Mouse (Mus musculus) c-Kit-negative CD71-positive TER-119-positive erythroid progenitor cells, embryonic 14.5 days (primary cell): Measurements from ENCODE around the gene Krtap24-1.

Experiments
- DNase-seq: peaks from one replicate; pipeline ENCODE4 v3.0.0-alpha.2; 2013; ENCODE audit warnings: low read depth, low spot score

Gene Krtap24-1

DNA sequence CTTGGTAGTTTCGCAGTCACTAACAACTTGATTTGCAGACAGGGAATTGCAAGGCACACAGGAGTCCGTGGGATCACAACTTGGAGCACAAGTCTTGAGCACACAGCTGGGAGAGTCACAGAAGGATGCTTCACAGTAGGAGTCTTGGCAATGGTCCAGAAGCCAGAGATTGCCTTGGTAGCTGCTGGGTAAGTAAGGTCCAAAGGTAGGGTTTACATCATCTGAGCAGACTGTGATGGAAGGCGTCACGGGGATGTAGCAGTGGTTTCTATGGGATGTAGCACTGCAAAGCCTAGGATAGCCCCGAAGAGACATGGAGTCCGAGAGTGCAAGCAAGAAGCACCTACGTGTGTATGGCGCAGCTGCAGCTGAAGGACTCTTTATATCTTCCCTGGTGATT is at the start of gene Krtap24-1:
Krtap24-1 (minus strand) TSS at position 358 of the 400 bp plus-strand sequence.
- no peak for DNase-seq

DNA sequence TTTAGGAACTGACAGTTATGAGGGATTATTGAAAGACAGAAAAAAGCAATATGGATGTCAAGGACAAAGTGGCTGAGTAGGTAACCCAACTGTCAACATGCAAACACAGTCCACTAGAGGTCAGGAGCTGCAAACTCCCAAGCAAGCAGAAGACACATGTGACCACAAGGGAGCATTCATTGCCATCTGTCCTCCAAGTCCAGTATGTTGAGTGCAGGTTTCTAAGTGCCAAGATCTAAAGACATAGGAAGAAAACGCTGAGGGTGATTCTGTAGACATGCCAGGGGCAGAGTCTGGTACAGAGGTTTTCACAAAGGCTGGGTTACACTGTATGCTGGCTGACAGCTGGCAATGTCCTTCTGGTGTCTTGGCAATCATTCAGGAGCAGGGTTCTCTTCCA is 45.3 kb upstream of the Krtap24-1 start:
- DNase-seq: no peak

DNA sequence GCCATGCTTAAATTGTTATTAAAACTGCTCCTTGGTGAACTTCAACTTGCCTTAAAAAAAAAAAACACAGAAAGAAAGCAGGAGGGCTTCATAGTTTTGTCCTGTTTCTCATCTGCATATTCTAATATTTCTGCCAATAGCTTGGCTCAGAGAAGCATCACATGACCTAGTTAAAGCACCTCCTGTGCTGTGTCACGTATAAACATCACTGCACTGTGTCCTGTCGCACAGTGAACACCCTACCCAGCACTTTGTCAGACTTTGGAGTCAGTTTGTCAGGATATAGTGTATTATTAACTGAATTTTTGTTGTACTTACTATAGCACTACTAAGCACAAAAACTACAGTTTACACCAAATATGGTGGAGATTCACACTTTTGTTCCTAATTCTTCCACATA is 39.9 kb upstream of the Krtap24-1 start:
- DNase-seq: no peak

DNA sequence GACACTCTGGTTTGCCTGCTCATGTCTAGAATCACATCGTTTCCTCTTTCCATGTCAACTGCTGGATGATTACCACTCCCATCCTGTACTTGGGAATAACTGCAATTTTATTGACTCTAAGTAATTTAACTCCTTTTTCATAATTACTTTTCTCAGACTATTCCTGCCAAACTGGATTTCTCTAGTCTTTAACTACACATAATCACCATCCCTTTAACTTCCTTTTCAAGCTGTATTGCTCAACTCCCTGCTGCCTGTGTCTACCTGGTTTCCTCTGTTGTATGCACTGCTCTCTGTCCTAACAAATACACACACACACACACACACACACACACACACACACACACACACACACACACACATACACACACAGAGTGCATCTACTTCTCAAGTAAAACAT is 39.0 kb upstream of the Krtap24-1 start:
- no peak for DNase-seq

DNA sequence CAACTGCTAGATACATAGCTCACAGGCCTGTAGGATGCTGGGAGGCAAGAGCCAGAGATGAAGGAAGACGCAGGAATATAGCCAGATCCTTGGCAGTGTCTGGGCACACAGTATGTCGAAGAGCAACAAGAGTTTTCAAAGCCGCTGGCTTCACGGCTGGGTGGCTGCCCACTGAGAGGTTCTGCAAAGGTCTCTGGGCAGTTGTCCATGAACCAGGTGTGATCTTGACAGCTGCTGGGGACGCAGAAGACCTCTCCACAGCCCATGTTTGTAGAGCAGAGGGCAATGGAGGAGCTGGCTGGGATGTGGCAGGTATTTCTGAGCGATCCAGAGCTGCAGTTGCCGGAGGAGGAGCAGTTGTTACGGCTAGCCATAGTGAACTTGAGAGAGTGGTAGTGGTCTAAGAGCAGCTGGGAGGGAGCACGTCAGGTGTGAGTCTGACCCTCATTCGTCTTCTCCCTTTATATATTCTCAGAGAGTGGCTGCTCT is 35.3 kb upstream of the Krtap24-1 start, which contains the start of gene Krtap26-1:
Krtap26-1 (minus strand) TSS at position 439 of the 489 bp plus-strand sequence.
- DNase-seq: no peak

DNA sequence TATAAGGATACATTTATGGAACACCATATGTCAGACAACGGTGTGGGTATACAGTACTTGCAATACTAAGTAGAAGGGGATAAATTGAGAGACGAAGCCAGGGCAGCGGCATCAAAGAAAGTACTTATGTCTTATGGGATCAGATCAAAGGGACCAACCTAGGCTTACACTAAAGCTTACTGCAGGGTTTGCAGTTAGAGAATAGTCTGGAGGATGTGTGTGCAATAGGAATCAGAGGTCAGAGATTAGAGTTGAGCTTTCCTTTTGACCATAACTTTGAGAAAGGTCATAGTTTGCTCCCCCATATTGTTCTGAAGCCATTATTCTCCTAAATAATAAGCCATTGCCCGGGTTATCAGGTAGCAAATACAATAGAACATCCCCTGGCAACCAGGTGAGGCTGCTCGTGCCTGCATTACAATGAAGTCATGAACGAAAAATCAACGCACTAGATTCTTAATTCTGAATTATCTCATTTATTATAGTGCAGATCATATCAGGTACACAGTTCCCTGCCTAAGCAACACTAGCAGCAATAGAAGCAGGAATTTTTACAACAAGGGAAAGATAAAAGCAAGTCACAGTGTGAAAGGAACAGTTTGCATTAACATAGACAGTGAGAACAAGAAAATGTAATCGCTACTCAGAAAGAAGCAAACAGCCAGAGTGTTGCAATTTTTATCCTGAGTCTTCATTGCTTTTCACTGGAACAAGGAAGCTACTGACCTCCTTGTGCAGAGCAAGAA is 34.5 kb upstream of the Krtap24-1 start:
- no peak for DNase-seq

DNA sequence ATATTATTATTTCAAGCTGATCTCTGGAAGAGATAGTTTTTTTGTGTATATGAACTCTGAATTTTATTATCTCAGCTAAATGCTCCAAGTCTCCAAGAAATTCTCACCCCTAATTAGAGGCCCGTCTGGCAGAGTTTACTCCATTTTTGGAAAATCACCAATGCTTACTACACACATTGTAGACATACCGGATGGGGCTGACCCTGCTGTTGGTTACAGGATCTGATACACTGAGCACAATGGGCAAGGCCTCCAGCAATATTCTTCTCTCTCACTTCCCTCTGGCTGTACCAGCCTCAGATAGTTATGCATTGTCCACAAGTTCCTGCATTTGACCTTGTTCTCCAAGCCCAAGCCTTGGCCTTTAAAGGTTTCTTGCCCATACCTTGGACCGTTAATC is 28.0 kb upstream of the Krtap24-1 start:
- no peak for DNase-seq

DNA sequence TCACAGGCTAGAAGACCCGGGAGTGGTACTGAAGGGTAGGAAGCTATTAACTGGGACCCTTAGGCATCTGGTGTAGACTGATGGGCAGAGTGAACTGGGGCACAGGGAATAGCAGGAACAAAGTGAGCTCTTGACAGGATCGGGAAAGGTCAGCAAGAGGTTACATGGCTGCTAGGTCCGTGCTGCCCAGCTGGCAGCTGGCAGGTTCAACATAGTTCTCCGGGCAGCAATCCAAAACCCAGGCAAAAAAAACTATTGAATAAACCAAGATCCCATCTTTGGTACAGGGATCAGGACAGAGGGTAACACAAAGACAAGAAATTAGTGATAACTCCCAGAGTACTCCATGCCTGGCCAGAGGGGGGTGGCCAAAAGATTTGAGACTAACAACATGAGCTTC is 23.1 kb upstream of the Krtap24-1 start:
- DNase-seq: no peak

DNA sequence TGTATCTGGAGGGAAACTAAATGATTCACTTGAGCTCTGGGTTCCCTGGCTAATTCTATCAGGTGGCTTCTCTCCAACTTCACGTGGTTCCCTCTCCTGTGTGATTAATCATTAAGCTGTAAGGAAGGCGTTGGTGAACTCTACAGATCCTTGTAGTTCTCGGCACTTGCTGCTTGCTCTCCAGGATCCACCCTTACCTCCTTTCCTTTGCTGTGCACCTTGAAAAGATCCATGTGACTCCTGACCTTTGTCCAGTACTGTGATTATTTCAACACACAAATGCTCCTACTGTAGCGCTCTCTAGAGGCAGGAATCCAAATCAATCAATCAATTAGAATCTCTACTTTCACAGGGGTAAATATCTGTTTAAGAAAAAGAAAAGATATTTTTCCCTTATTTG is 19.4 kb upstream of the Krtap24-1 start:
- no peak for DNase-seq

DNA sequence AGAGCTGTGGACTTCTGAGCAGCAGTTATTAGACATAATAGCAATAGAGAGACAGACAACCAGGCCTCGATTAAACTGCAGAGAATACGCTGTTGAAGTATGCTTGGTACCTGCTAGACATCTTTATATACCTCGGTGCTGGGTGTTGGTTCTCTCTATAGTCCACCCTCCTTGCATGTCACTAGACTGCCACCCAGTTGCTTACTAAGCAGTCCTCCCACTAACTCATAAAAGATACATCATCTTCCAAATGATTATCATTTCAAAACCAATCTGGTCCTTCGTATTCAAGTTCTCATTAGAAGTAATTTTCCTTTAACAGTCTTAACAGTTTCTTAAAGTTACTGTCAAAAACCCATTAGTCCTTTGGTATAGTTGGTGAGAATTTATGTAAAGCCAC is 15.5 kb upstream of the Krtap24-1 start, which contains the start of gene 2310079G19Rik:
2310079G19Rik (minus strand) TSS at position 101 of the 400 bp plus-strand sequence.
- no peak for DNase-seq

DNA sequence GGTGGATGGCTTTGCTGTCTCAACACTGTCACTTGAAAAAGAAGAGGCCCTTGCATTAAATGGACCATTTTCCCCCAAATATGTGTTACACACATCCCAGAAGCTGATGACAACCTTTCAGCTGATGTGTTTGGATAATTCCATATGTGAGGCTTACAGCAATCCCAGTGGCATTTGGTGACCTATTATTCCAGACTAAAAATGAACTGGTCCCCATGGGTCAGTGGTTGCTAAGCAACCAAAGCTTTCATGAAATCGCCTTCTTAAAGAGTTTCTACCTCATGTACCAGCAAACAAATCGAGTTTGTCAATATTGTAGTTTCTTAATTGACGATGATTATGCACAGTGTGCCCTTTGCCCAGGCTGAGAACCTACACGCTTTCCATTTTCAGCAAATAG is 633 bp upstream of the Krtap24-1 start:
- no peak for DNase-seq

DNA sequence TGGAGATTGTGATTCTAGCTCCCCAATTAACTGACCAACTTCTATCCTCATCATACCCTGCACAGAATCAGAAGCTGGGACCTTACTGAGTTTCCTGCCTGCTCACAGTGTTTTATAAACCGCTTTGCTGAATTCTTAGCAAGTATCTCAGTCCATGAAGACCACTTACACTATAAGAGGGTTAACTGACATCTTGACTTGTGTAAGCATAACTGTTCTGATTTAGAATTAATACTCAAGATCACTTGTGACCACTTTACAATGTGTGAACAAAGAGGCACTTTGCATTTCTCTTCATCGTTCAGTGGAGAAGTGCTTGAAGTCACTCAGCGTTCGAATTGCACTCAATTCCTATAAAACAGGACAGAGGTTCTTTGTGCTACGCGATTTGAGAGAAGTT is 7.5 kb downstream of the Krtap24-1 start:
- DNase-seq: no peak

DNA sequence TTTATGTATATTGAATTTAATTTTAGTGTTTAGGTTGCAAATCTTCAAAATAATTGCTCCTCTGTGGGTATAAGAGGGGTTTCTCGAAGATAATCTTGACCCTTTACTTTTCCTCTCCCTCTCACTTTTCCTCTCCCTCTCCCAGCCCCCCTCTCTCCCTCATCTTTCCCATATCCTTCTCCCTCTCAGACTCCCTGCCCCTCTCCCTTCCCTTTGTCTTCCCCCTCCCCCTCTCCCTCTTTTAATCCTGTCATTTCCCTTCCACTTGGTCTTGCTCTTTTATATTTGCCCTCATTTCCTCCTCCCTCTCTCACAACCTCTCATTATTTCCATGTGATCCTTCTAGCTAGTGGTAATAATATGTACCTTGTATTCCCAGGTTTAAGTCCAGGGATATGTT is 9.6 kb downstream of the Krtap24-1 start:
- no peak for DNase-seq

DNA sequence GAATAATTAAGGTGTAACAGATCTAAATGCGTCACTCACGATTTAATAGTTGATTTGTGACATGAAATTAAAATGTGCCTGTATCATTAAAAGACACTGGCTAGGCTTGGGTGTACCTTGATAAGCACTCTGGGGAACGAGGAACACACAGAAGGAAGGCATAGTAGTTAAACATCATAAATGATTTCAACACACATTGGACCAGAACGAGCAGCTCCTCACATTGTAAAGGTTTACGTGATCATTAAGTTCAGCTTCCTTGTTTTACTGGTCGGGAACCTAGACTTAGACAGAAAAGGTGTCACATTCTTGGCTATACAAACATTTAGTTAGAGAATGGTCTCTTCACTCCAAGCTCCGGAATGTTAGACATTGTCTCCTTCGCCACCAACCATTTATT is 11.8 kb downstream of the Krtap24-1 start:
- no peak for DNase-seq

DNA sequence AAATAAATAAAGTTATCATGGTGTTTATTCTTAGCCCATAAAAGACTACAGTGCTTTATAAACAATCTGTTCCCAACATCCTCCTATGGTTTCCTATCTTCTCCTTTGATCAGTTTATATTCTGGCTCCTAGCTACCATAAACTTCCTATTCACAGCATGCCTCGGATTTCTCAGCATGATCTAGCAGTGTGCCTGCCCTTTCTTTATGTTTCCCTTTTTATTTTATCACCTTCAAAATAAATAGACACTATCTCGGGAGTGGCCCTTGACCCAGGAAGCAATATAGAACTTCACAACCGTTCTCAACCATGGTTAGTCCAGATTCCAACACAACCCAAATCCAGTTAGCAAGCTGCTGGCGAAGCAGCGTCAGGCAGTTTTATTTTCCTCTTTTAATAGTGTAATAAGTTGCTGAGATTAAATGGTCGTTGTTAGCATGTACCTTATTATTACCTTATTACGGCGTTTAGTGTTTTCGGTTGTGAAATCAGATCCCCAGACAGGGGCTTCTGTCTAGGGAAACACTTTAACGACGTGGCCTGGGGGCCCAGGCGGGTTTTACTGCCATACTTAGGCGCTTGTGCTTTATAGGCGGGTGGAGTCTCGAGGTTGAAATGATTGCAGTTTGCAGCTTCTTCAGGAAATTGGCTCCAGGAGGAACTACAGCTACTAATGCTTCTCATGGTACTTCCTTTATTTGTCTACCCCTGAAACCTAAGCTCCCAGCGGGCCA is 12.4 kb downstream of the Krtap24-1 start:
- no peak for DNase-seq

DNA sequence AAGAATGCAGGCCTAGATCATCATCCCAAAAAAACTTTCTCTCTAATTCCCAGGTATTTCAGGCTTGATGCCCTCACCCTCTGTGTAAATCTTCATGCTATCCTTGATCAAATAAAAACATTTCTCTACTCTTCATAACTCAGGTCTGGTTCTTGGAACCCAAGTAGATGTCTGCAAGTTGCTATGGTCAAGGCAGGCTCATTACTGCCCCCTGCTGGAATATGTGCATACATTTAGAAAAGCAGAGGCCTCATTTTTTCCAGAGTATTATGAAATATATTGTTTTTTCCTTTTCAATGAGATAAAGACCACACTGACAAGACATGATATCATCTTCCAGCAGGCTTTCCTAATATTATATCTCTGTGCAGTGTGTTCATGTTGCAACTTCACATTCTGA is 19.3 kb downstream of the Krtap24-1 start:
- no peak for DNase-seq

DNA sequence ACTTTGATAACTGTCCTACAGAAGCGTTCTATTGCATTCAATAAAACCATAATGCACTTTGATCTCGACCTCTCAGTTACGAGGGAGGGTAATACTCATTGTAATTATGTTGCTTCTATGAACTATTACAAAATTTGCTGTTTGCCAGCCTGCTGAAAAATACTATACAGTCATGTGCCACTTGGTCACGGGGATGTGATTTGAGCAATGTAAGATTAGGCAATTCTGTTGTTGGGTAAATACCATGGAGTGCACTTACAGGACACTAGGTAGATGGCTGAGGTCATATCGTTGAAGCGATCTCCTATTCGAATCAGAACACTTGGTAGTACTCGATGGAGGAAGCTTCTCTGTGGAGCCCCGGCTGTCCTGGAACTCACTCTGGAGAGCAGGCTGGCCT is 28.7 kb downstream of the Krtap24-1 start:
- DNase-seq: no peak

DNA sequence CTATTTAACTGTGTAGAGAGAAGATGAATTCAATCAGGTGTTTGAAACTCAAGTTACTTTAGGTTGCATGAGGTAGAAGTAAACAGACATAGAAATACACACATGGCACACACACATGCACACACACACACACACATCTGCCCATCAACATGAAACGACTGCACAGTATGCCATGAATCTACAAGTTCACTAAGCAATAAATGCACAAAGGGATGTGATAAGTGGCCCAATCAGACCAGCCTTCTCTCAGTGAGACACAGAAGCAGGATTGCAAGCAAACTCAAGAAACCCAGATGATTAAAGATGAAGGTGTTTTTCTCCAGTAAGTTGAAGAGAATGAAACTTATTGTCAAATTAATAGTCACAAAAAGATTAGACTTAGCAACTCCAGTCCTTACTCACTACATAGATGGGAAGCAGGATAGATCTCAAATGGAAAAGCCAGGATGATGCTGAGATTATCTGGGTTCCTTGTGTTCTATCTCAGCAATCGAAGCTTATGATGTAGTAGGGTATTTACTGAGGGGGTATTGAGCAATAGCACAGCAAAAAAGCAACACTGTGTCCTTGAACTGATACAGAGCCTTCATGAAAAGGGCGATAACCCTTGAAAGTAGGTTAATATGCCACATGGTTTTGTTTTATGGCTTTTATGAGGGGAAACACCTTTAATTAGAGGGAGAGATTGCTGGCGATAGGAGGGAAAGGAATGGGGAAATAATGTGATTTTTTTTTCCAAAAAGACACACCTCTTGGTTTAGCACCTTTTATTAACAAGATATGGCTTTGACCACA is 36.0 kb downstream of the Krtap24-1 start:
- no peak for DNase-seq

DNA sequence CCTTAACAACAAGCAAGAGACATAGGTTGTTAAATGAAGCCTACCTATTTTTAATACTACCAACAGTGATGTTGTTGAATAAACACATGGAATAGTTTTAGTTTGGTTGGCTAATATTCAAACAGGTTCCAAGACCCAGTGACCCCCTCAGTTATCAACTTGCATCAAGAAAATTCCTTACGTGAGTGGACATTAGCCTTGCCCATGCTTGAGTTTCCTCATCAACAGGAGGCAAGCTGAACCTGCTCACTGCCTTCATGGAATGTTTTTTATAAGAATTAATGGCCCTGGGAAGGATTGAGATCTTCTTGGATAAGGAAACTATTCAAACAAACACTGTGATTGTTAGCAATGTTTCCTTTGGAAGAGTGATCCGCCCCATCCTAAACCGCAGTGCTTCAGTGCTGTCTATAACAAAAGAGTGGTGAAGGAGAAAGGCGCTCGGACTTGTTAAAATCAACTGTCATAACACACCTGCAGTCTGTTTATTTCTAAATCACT is 39.1 kb downstream of the Krtap24-1 start:
- no peak for DNase-seq

DNA sequence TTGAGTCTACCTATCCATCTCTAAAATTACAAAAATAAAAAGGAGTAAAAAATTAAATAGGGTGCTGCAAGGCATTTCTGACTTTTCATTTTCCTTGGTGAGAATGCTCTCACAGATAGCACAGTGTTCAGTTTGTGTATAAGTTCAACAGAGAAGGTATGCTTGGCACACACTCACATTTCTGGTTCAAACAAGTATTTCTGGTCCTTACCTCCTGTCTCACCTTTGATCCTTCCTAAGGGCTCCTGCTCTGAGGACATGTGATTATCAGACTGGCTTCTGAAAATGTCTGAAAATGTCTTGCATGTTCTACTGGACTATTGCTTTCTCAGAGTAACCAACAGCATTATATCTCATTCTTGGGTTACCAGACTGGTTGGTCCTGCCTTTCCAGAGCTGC is 41.9 kb downstream of the Krtap24-1 start:
- no peak for DNase-seq

DNA sequence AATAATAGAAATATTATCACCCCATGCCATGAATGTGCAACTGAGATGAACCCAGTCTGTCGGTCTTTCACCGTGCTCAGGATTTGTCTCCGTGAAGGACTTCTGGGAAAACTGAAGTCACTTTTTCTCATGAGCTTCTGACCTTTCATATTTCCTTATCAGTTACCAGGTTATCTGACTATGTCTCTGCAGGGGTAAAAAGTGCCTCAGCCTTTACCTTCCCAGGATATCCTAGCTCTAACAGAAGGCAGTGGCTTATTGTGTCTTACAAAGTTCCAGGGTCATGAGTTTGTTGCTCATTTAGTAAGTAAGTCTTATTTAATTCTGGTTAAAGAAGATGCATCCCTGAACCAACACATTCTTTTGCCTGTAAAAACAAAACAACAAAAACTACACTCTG is 42.3 kb downstream of the Krtap24-1 start:
- DNase-seq: no peak

DNA sequence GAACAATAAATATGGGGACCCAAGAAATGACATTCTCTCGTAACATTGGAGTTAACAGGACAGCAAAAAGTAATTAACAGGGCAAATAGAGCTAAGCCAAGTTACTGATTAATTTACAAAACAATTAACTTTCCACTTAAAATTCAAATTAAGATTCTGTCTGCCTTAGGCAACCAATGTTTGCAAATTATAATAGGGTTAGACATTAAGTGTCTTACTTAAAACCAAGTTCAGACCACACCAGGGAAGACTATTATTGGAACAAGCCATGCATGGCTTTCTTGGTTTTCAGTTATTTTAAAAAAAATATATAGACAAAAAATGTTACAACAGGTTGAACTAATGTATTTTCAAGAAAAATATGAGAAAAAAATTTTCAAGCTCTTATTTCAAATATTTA is 43.0 kb downstream of the Krtap24-1 start:
- no peak for DNase-seq
